Mouse (Mus musculus) left cerebral cortex, adult 11 months (tissue): ENCODE results near the gene Ino80d.
A peak's percentile ranks its signal among the peaks of the same experiment; 100 is the strongest.
"Not testable (repeated sequence)": the region's sequence is repeated elsewhere in the genome, so short reads cannot be mapped to it uniquely, and the experiment has no call there.

Source experiments
- DNase-seq: peaks from one replicate; pipeline ENCODE4 v3.0.0; 2022; ENCODE audit warnings: low spot score

Gene Ino80d

GRCm38 (mm10) chr1:63114136-63114781, at the start of gene Ino80d:
Gene Ino80d (minus strand): TSS chr1:63114667.
- DNase-seq = peak; percentile 75

DNA sequence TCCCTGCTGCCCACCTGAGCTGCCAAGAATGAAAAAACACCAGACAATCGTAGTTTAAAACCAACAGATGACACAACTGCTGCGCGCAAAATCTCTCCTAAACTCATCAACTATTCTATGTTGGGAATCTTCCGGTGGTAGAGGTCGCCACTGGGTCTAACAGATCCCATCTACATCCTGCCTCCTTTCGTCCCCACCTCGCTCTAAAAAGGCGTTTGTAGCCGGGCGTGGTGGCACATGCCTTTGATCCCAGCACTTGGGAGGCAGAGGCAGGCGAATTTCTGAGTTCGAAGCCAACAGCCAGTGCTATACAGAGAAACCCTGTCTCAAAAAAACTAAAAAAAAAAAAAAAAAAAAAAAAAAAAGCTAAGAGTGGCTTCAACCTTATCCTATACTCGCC, 25.8 kb upstream of the Ino80d start:
- no peak for DNase-seq

DNA sequence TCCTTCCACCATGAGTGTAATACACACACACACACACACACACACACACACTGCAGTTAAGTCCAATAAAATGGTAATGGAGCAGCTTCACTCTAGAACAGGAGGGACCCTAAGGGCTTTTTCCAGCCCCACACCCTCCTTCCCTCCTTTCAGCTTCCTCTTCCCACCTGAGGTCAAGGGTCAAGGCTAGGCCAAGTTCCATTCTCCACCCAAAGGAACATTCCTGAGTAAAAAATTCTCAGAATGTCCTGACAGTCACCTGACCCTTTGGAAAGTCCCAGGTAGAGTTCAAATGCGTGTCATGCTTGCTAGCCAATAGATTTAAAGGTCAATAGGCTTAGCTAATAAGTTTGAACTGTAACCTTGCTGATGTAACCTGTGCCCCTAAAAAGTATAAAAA, 24.1 kb upstream of the Ino80d start:
- DNase-seq = not testable (repeated sequence)

- no peak for DNase-seq
These were observed 23.5 kb upstream of the Ino80d start for GRCm38 (mm10) chr1:63137971-63138370.

GRCm38 (mm10) chr1:63134530-63134929, 20.1 kb upstream of the Ino80d start:
- DNase-seq = no peak

GRCm38 (mm10) chr1:63131766-63132165, 17.3 kb upstream of the Ino80d start:
- DNase-seq = no peak

DNA sequence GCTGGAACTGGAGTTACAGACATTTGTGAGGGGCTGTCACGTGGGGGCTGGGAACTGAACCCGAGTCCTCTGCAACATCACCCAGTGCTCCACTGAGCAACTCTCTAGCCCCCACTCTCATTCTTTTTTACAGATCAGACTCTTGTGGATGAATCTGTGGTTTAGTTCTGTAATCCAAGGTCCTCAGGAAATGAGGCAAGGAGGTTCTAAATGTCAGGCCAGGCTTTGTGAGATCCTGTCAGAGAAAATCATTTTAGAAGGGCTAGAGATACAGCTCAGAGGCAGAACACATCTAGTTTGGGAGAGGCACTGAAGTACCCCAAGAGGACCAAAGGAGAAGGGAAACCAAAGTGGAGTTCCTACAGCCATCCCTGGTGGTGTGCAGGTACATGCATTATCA, 16.4 kb upstream of the Ino80d start:
- DNase-seq = no peak

DNA sequence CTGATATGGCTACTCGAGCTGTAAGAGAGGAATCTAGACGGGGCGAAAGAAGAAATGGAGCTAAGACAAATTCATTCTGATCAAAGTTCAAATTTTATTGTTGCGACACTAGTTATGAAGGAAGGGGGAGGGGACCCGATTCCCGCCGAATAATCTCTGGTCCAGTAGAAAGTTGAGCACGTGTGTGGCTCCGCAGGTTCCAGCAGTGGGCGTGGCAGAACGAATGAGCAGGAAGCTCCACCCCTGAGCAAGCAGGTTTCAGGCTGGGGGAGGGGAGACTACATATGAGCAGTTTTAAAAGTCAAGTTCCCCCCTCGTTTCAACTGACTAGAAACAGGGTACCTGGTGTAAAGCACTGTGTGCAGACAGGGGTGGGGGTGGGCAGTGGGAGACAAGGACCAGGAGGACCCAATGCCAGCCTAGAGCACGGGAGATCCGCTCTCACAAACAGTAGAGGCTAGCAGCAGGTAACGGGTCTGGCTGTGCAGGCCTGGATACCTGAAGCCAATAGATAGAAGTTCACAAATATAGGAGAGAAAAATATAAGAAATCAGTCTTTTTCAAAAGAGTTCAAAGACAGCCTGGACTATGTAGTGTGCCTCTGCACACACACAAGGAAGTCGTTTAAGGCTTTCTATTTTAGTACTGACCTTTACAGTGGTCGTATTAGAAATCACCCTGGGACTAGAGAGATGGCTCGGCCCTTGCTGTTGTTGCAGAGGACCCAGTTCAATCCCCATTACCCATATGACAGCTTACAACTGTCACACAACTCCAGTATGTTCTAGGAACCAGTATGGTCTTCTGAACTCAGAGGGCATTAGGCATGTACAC, 15.6 kb upstream of the Ino80d start:
- DNase-seq = no peak

GRCm38 (mm10) chr1:63129273-63129672, 14.8 kb upstream of the Ino80d start:
- DNase-seq = no peak

DNA sequence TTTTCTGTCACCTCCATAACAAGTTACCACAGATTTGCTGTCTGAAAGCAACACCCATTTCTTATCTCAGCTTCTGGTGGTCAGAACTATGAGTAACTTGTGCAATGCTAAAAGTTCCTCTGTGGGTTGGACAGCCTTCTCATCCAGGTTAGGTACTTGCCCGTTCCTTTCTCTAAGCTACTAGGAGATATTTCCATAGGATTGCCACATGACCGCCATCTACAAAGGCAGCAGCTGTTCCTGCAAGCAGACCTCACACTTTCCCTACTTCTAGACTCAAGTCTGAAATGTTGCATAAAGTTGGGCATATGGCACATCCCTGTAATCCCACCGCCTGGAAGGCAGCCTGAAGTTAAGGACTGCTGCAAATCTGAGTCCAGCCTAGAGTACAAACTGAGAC, 11.7 kb upstream of the Ino80d start:
- DNase-seq = no peak

- DNase-seq = no peak
These were observed 9.5 kb upstream of the Ino80d start for GRCm38 (mm10) chr1:63123823-63124450.

- DNase-seq = no peak
These were observed 7.5 kb upstream of the Ino80d start for GRCm38 (mm10) chr1:63122005-63122404.

GRCm38 (mm10) chr1:63120382-63120781, 5.9 kb upstream of the Ino80d start:
- no peak for DNase-seq

GRCm38 (mm10) chr1:63119675-63120074, 5.2 kb upstream of the Ino80d start:
- no peak for DNase-seq

DNA sequence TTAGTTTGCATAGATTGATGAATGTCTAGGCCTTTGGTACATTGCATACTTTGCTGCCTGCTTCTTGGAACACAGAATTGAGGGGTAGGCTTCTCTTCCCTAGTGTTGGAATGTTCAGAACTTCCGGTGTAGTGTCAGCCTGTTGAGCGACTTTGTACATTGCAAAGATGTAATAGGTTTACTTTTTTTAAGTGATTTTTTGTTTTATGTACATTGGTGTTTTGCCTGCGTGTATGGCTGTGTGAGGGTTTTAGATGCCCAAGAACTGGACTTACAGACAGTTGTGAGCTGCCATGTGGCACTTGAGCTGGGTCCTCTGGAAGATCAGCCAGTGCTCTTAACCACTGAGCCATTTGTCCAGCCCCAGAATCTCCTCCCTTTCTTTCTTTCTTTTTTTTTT, 1.1 kb upstream of the Ino80d start:
- no peak for DNase-seq

- DNase-seq = no peak
These were observed 629 bp upstream of the Ino80d start for GRCm38 (mm10) chr1:63115096-63115495.

GRCm38 (mm10) chr1:63113274-63114135, 962 bp downstream of the Ino80d start:
- no peak for DNase-seq

DNA sequence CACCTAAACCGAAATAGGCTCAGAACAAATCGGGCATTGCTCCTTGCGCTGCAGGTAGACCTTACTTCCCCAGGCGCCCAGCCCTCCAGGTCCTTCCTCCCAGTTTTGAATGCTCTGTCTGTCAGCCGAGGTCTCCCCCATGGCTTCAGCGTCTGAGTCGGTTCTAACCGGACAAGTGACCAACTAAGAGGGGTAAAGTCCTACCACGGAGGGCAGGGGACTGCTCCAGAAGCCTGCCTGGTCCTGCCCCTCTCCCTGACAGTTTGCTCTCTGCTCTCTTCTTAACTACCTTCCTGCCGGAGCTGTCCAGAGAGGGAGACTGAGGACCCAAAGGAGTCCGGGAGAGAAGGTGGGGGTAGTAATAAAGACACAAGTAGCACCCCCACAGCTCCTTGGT, 1.6 kb downstream of the Ino80d start:
- no peak for DNase-seq

DNA sequence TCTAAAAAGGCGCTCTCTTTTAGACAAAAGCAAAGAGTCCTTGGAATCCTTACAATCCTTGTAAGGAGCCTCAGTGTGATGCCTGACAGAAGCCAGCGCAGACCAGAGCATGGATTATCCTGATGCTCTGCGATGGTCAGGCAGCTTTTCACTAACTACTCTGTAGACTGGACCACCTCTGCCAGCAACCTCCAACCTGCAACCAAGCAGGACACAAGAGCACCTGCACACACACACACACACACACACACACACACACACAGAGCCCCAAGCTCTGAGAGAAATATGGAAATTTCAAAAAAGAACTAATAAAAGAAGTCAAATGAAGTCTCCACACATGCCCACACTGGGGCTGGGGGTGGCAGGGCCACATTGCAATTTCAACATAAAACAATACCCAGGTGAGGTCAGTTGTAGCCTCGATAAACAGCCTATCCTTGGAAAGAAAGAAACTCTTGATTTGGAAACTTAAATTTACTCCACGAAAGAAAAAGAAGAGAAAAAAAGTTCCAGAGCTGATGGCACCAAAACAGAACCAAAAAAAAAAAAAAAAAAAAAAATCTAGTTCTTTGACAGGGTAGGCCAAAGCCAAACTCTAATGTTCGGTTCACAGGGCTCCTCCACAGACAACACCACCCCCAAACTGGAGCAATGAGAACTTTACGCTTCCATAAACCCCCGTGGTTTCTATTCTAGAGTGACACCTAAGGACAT, 2.2 kb downstream of the Ino80d start:
- DNase-seq = no peak

GRCm38 (mm10) chr1:63110536-63111285, 3.8 kb downstream of the Ino80d start:
- DNase-seq = no peak
